Mouse (Mus musculus): Measurements from ENCODE around the gene Pabpc6.

DNA sequence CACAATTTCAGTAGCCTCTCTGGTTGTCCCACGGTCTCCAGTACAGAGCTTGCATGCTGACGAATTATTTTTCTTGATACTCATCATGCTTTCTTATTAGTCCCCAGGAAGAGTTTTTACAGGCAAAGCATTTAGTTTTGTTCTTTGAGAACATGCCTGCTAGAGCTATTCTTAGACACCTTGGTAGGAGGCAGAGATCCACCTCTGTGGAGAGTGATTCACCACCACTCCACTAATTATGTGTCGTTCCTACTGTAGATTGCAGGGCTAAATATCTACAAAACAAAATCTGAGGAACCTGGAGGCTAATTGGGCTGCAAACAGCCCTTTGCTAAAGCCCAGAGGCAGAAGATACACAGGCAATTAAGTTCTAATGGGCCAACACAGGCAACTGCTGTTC lies 15.4 kb downstream of the Pabpc6 start:
- TF ChIP-seq CTCF (IDR thresholded peaks at IDR 0.05; ENCODE audit: insufficient read depth, low read depth, low read length) (no peak), POLR2A (IDR thresholded peaks at IDR 0.05; ENCODE audit: insufficient read depth, low read depth, low read length) (no peak)

Data from olfactory bulb, adult 2 months (tissue).